Mouse (Mus musculus) liver, embryonic 16.5 days (tissue): ENCODE results near the gene Ero1l. TPM values are rescaled to one million over a fixed set of nuclear protein-coding genes. Genes with fewer than 3 reads are reported as not detected.

Experiments used
- ATAC-seq: fragments of 200-750 bp; cut with Nextera tagmentation; 2 replicates; pipeline ENCODE4 v1.8.0; 2017; ENCODE audit warnings: low read depth, mild to moderate bottlenecking, moderate number of reproducible peaks, moderate library complexity
- H3K27ac ChIP-seq: fragments of 300-500 bp; sonication (generic); 2 replicates; pipeline ENCODE4 v1.5.1; 2014; ENCODE audit warnings: mild to moderate bottlenecking, low read length
- H3K27me3 ChIP-seq: fragments of 300-500 bp; sonication (generic); 2 replicates; pipeline ENCODE4 v1.6.1; 2014; ENCODE audit warnings: low read depth, low read length, mixed read lengths; ENCODE audit not compliant: control insufficient read depth, insufficient read depth
- H3K36me3 ChIP-seq: fragments of 300-500 bp; sonication (generic); 2 replicates; pipeline ENCODE4 v1.6.1; 2014; ENCODE audit warnings: mild to moderate bottlenecking; ENCODE audit not compliant: control insufficient read depth, insufficient read depth
- H3K4me1 ChIP-seq: fragments of 300-500 bp; sonication (generic); 2 replicates; pipeline ENCODE4 v1.6.1; 2014; ENCODE audit warnings: low read depth, low read length, mixed read lengths; ENCODE audit not compliant: control insufficient read depth
- H3K4me2 ChIP-seq: fragments of 300-500 bp; sonication (generic); 2 replicates; pipeline ENCODE4 v1.6.1; 2014; ENCODE audit warnings: low read depth, low read length, mixed read lengths
- H3K4me3 ChIP-seq: fragments of 300-500 bp; sonication (generic); 2 replicates; pipeline ENCODE4 v1.5.1; 2014; ENCODE audit warnings: low read depth, mild to moderate bottlenecking, low read length
- H3K9ac ChIP-seq: fragments of 300-500 bp; sonication (generic); 2 replicates; pipeline ENCODE4 v1.6.1; 2014; ENCODE audit warnings: low read depth, low read length
- H3K9me3 ChIP-seq: fragments of 300-500 bp; sonication (generic); replicated peaks from 2 replicates; pipeline ENCODE4 v1.6.1; 2016; ENCODE audit warnings: low read length; ENCODE audit not compliant: control insufficient read depth
- WGBS: fragments of 180-500 bp; shearing (Covaris S2); extraction: QIAGEN DNeasy Blood & Tissue Kit; methylation state at CpG from one replicate; pipeline ENCODE4 v1.1.7; 2014; ENCODE audit not compliant: insufficient replicate concordance; 5-methylcytosine and 5-hydroxymethylcytosine counted together
- polyA plus RNA-seq: library from polyadenylated mRNA; unstranded; fragments of >200 nt; fragmentation: Nextera tagmentation; extraction: Ambion mirVana; gene quantifications from 2 replicates; pipeline ENCODE4 v1.2.1, GENCODE M21; 2015

Gene Ero1l
- polyA plus RNA-seq, 1 experiment from 2014 or later, result 44.5 TPM

- Histone ChIP-seq H3K9ac (no peak overlapping the region), H3K27me3 (no peaks in the 10 kb centered on the region), H3K9me3 (no peaks in the 10 kb centered on the region), H3K27ac (no peak overlapping the region), H3K4me3 (no peak overlapping the region), H3K4me2 (no peak overlapping the region), H3K4me1 (no peaks in the 10 kb centered on the region), H3K36me3 (no peaks in the 10 kb centered on the region)
- ATAC-seq, result no peak
- WGBS, result 74% methylated on average over 3 of the region's 3 CpGs
These were observed 54.6 kb downstream of the Ero1l start for GRCm38 (mm10) chr14:45263831-45264592.

- 67% methylated on average over 4 of the region's 4 CpGs for WGBS
These were observed 67.0 kb downstream of the Ero1l start for GRCm38 (mm10) chr14:45251548-45252076.

GRCm38 (mm10) chr14:45241613-45242012 is 77.0 kb downstream of the Ero1l start:
- WGBS, result 42% methylated on average over 1 of the region's 1 CpGs
- no peaks in the 10 kb centered on the region for H3K9me3 ChIP-seq
- H3K4me1 ChIP-seq, result no peaks in the 10 kb centered on the region
- no peak for ATAC-seq
- no peak overlapping the region for H3K27ac ChIP-seq
- H3K27me3 ChIP-seq, result no peaks in the 10 kb centered on the region
- H3K9ac ChIP-seq, result no peak overlapping the region
- H3K4me3 ChIP-seq, result no peak overlapping the region
- no peaks in the 10 kb centered on the region for H3K36me3 ChIP-seq
- no peak overlapping the region for H3K4me2 ChIP-seq

More at GRCm38 (mm10) chr14:45251548-45252076, 67.0 kb downstream of the Ero1l start:
- Histone ChIP-seq H3K27me3 (no peaks in the 10 kb centered on the region), H3K36me3 (no peaks in the 10 kb centered on the region), H3K9me3 (no peaks in the 10 kb centered on the region), H3K4me1 (no peaks in the 10 kb centered on the region), H3K9ac (no peak overlapping the region), H3K4me3 (no peak overlapping the region), H3K27ac (no peak overlapping the region), H3K4me2 (no peak overlapping the region)
- ATAC-seq, result no peak

GRCm38 (mm10) chr14:45239042-45239441 is 79.5 kb downstream of the Ero1l start:
- Histone ChIP-seq H3K4me1 (no peaks in the 10 kb centered on the region), H3K9ac (no peak overlapping the region), H3K27me3 (no peaks in the 10 kb centered on the region), H3K9me3 (no peaks in the 10 kb centered on the region), H3K36me3 (no peaks in the 10 kb centered on the region), H3K4me3 (no peak overlapping the region), H3K27ac (no peak overlapping the region), H3K4me2 (no peak overlapping the region)
- no peak for ATAC-seq
- WGBS, result 40% methylated on average over 2 of the region's 2 CpGs

Other genes starting within 250 kb of the Ero1l start
- gene Gpr137c, start 99.1 kb downstream of the Ero1l start, polyA plus RNA-seq, result 0.11 and 0.19 TPM in 2 replicates
- 2.6 and 3.2 TPM in 2 replicates for gene Txndc16, start 98.4 kb downstream of the Ero1l start, polyA plus RNA-seq
- gene Psmc6, start 11.0 kb upstream of the Ero1l start, polyA plus RNA-seq, result 70.8 and 80.2 TPM in 2 replicates
- gene Styx, start 32.3 kb upstream of the Ero1l start, polyA plus RNA-seq, result 11.4 and 14.1 TPM in 2 replicates
- 30.3 and 30.8 TPM in 2 replicates for gene Gnpnat1, start 86.1 kb upstream of the Ero1l start, polyA plus RNA-seq
- gene Fermt2, start 211.3 kb upstream of the Ero1l start, polyA plus RNA-seq, result 44.8 and 50.4 TPM in 2 replicates